ENCODE assay signal across 27 mouse cellular contexts in genomic region chr1:86348083-86348482, GRCm38 (mm10). TPM values are rescaled to one million over a fixed set of nuclear protein-coding genes. Genes with fewer than 3 reads are reported as not detected.
DNase-seq lines count a peak whose midpoint lies in the region; ATAC-seq and TF ChIP-seq lines count a peak whose summit lies in the region.
"Had no signal": no experiment of that assay in that cellular context is flagged by ENCODE, and none has a peak within 500 bp of the region (broad histone marks: within the 10 kb centered on the region; RNA-seq: fewer than 3 reads in every experiment).

No protein-coding gene starts in this region.

- no peak overlapping the region for H3K4me2 ChIP-seq in midbrain, embryonic 11.5 days
- H3K4me2 ChIP-seq in midbrain, postnatal 0 days (ENCODE audit: low read depth, low read length, poor library complexity, severe bottlenecking) = no peak overlapping the region
- H3K4me2 ChIP-seq: forebrain, embryonic 13.5 days; heart, embryonic 11.5 days; hindbrain, embryonic 13.5 days; intestine, embryonic 15.5 days had no signal

- no peaks in the 10 kb centered on the region for H3K9me3 ChIP-seq in midbrain, embryonic 11.5 days (ENCODE audit: control insufficient read depth, low read length)
- no peaks in the 10 kb centered on the region for H3K9me3 ChIP-seq in midbrain, postnatal 0 days (ENCODE audit: low read length)
- no peaks in the 10 kb centered on the region for H3K9me3 ChIP-seq in ES-E14 (ENCODE audit: control insufficient read depth, insufficient read depth, low read depth, low read length)
- H3K9me3 ChIP-seq: forebrain, embryonic 10.5 days; forebrain, embryonic 13.5 days; hindbrain, embryonic 10.5 days; hindbrain, embryonic 13.5 days; intestine, embryonic 15.5 days had no signal

- H3K9ac ChIP-seq in midbrain, embryonic 11.5 days (ENCODE audit: low read length) = no peak overlapping the region
- no peak overlapping the region for H3K9ac ChIP-seq in midbrain, postnatal 0 days (replicated peaks; ENCODE audit: low read length, poor library complexity, severe bottlenecking)
- no peak overlapping the region for H3K9ac ChIP-seq in ES-E14 (ENCODE audit: insufficient read depth, low read depth, low read length, poor library complexity, severe bottlenecking)
- H3K9ac ChIP-seq: forebrain, embryonic 13.5 days; hindbrain, embryonic 13.5 days; intestine, embryonic 15.5 days had no signal

- no peak overlapping the region for H3K4me3 ChIP-seq in midbrain, embryonic 11.5 days (ENCODE audit: low read depth, low read length)
- no peak overlapping the region for H3K4me3 ChIP-seq in midbrain, postnatal 0 days (ENCODE audit: low read depth, low read length)
- no peak overlapping the region for H3K4me3 ChIP-seq in ES-E14 (ENCODE audit: insufficient read depth in 1 of 2, low read depth in 1 of 2, low read length in 2 of 2, poor library complexity in 1 of 2, severe bottlenecking in 1 of 2)
- no peak overlapping the region for H3K4me3 ChIP-seq in gastrocnemius, adult 2 months
- H3K4me3 ChIP-seq: forebrain, embryonic 10.5 days; forebrain, embryonic 13.5 days; hindbrain, embryonic 10.5 days; hindbrain, embryonic 13.5 days; intestine, embryonic 15.5 days had no signal

- in situ Hi-C loops in ES-E14 (cut with MboI; ENCODE audit: low sequenced_read_pairs in 2 of 2, unreplicated experiment in 2 of 2) = no loop called here

- no peak overlapping the region for H3K27ac ChIP-seq in midbrain, embryonic 11.5 days (ENCODE audit: low read depth, low read length)
- no peak overlapping the region for H3K27ac ChIP-seq in midbrain, postnatal 0 days (ENCODE audit: low read depth, low read length)
- H3K27ac ChIP-seq in ES-E14 (ENCODE audit: insufficient read depth, low read depth, low read length, poor library complexity, severe bottlenecking) = peak overlapping the region; percentile 17; the same call in 1 of the 2 replicates
- no peak overlapping the region for H3K27ac ChIP-seq in gastrocnemius, adult 2 months
- H3K27ac ChIP-seq: forebrain, embryonic 10.5 days; forebrain, embryonic 13.5 days; hindbrain, embryonic 10.5 days; hindbrain, embryonic 13.5 days; intestine, embryonic 15.5 days had no signal

- H3K4me1 ChIP-seq in midbrain, embryonic 11.5 days (ENCODE audit: control insufficient read depth, insufficient read depth, low read length) = no peaks in the 10 kb centered on the region
- no peaks in the 10 kb centered on the region for H3K4me1 ChIP-seq in midbrain, postnatal 0 days (ENCODE audit: insufficient read depth, low read length)
- no peaks in the 10 kb centered on the region; a peak in 2 of 4 replicates for H3K4me1 ChIP-seq in ES-E14 (ENCODE audit: control insufficient read depth in 2 of 2, insufficient read depth in 2 of 2, low read length in 2 of 2, poor library complexity in 1 of 2)
- H3K4me1 ChIP-seq: forebrain, embryonic 10.5 days; forebrain, embryonic 13.5 days; hindbrain, embryonic 10.5 days; hindbrain, embryonic 13.5 days; intestine, embryonic 15.5 days had no signal

- TF ChIP-seq CTCF in midbrain, postnatal 0 days (IDR thresholded peaks at IDR 0.05) = no peak
- TF ChIP-seq CTCF in gastrocnemius, adult 2 months (IDR thresholded peaks at IDR 0.05) = no peak

- 50% methylated on average over 1 of the region's 1 CpGs for WGBS in midbrain, embryonic 11.5 days
- 76% methylated on average over 1 of the region's 1 CpGs for WGBS in midbrain, postnatal 0 days

- DNase-seq in frontal cortex, postnatal 10 days (ENCODE audit: low spot score in 2 of 2) = no peak
- DNase-seq in midbrain, embryonic 11.5 days (ENCODE audit: low spot score, missing footprints) = peak; percentile 82
- no peak for DNase-seq in midbrain, postnatal 0 days (ENCODE audit: low spot score)
- no peak for DNase-seq in ES-E14 (ENCODE audit: low read depth, low spot score)
- DNase-seq in naive thymus-derived CD4-positive, alpha-beta T cell, adult 2 months (ENCODE audit: low read depth) = peak; percentile 33
- no peak for DNase-seq in gastrocnemius, adult 2 months
- DNase-seq in left cerebral cortex, postnatal 10 days (ENCODE audit: extremely low spot score in 1 of 2, low spot score in 2 of 2) = no peak
- DNase-seq: adrenal gland, postnatal 10 days; cerebellum, adult 11 months; cerebellum, adult 2 months; cerebellum, adult 9-11 months; cerebellum, postnatal 25 days; embryo, embryonic 11 days; gastrocnemius, postnatal 14 days; heart, postnatal 36 days; kidney, adult 11 months had no signal

- H3K27me3 ChIP-seq in midbrain, embryonic 11.5 days (ENCODE audit: control insufficient read depth, insufficient read depth, low read length) = no peaks in the 10 kb centered on the region
- H3K27me3 ChIP-seq in midbrain, postnatal 0 days (ENCODE audit: insufficient read depth, low read length) = no peaks in the 10 kb centered on the region
- H3K27me3 ChIP-seq: forebrain, embryonic 13.5 days; hindbrain, embryonic 13.5 days; intestine, embryonic 15.5 days had no signal

- H3K36me3 ChIP-seq in midbrain, embryonic 11.5 days (ENCODE audit: control insufficient read depth, insufficient read depth, low read length) = peaks cover 28% of the 10 kb centered on the region
- H3K36me3 ChIP-seq in midbrain, postnatal 0 days (ENCODE audit: insufficient read depth, low read length) = peaks cover 35% of the 10 kb centered on the region
- H3K36me3 ChIP-seq in ES-E14 (ENCODE audit: control insufficient read depth, insufficient read depth, low read length, poor library complexity, severe bottlenecking) = peaks cover 31% of the 10 kb centered on the region

- intact Hi-C loops in gastrocnemius, adult 2 months (cut with DNase I) = no loop called here
- intact Hi-C loops in left cerebral cortex, postnatal 10 days (cut with DNase I) = no loop called here

- peak; percentile 7; the same call in 1 of the 2 replicates for ATAC-seq in frontal cortex, adult (ENCODE audit: low TSS enrichment)
- no peak for ATAC-seq in midbrain, embryonic 11.5 days (ENCODE audit: low FRiP score)
- no peak for ATAC-seq in midbrain, postnatal 0 days (ENCODE audit: low FRiP score)
- ATAC-seq: CD4-positive, CD25-positive, alpha-beta regulatory T cell, adult 4 months; forebrain, embryonic 16.5 days; hindbrain, embryonic 16.5 days; intestine, embryonic 15.5 days had no signal

TF ChIP-seq in ES-E14, 5 proteins besides CTCF, POLR2A, EP300 and RAD21:
- no peak for TF ChIP-seq ZNF384 (IDR thresholded peaks at IDR 0.05; ENCODE audit: low read depth, low read length)
- TF ChIP-seq MAFK (IDR thresholded peaks at IDR 0.05; ENCODE audit: insufficient read depth, low read depth, low read length) = no peak
- no peak for TF ChIP-seq ZC3H11A (IDR thresholded peaks at IDR 0.05; ENCODE audit: borderline replicate concordance, low read depth, low read length)
- TF ChIP-seq HCFC1 (IDR thresholded peaks at IDR 0.05; ENCODE audit: borderline replicate concordance, insufficient read depth, low read length) = no peak
- TF ChIP-seq CHD2 (IDR thresholded peaks at IDR 0.05; ENCODE audit: low read depth, low read length) = no peak

RNA-seq across cellular contexts. Expression of gene Ncl, which starts 11.1 kb away (rescaled TPM):
- polyA plus RNA-seq in midbrain, embryonic 11.5 days (2014; fragmentation: Nextera tagmentation; extraction: Ambion mirVana) = 339 and 375 TPM in 2 replicates
- 29.8 and 40.7 TPM in 2 replicates for total RNA-seq in midbrain, postnatal 0 days (2014; rRNA removed)
- polyA plus RNA-seq in midbrain, postnatal 0 days (2015; fragmentation: Nextera tagmentation; extraction: Ambion mirVana) = 185 and 209 TPM in 2 replicates
- total RNA-seq in ES-E14 (2012; rRNA removed) = 496 and 529 TPM in 2 replicates
- total RNA-seq in gastrocnemius, adult 2 months (2021) = 100 to 1,000 TPM; 102 to 105 TPM
- 100 to 1,000 TPM; 177 to 184 TPM for total RNA-seq in left cerebral cortex, postnatal 10 days (2021)

RNA-seq across cellular contexts. Expression of gene B3gnt7, which starts 45.5 kb away (rescaled TPM):
- 2.0 and 2.5 TPM in 2 replicates for polyA plus RNA-seq in midbrain, embryonic 11.5 days (2014; fragmentation: Nextera tagmentation; extraction: Ambion mirVana)
- total RNA-seq in midbrain, postnatal 0 days (2014; rRNA removed) = 14.5 and 14.9 TPM in 2 replicates
- polyA plus RNA-seq in midbrain, postnatal 0 days (2015; fragmentation: Nextera tagmentation; extraction: Ambion mirVana) = 15.0 and 15.7 TPM in 2 replicates
- 103 and 166 TPM in 2 replicates for total RNA-seq in ES-E14 (2012; rRNA removed)
- not detected for total RNA-seq in gastrocnemius, adult 2 months (2021)
- total RNA-seq in left cerebral cortex, postnatal 10 days (2021) = 1 to 10 TPM; 2.4 to 3.1 TPM
- polyA plus RNA-seq: C2C12; CD4-positive, CD25-positive, alpha-beta regulatory T cell, adult 4 months had no signal

Comparison
In these comparisons a context has a peak if more than half of its experiments do, and no peak if none do; other contexts are left out.
1. DNase-seq: peak in midbrain, embryonic 11.5 days (single experiment) and naive thymus-derived CD4-positive, alpha-beta T cell, adult 2 months (single experiment); none in frontal cortex, postnatal 10 days (0 of 2), midbrain, postnatal 0 days (single experiment), ES-E14 (single experiment), gastrocnemius, adult 2 months (single experiment) and left cerebral cortex, postnatal 10 days (0 of 2).